Mouse (Mus musculus): ENCODE results near the gene Pth2r.

- no peak for TF ChIP-seq CTCF (IDR thresholded peaks at IDR 0.05; ENCODE audit: control insufficient read depth, insufficient read depth, low read length)
- no peak for TF ChIP-seq POLR2A (IDR thresholded peaks at IDR 0.05; ENCODE audit: borderline replicate concordance, control insufficient read depth, low read depth, low read length)
These were observed 58.4 kb downstream of the Pth2r start for GRCm38 (mm10) chr1:65340240-65340639.
